Mouse (Mus musculus) left cerebral cortex, postnatal 36 days (tissue): ENCODE results near the gene Med27. TPM values are rescaled to one million over a fixed set of nuclear protein-coding genes. Genes with fewer than 3 reads are reported as not detected.
A peak's percentile ranks its signal among the peaks of the same experiment; 100 is the strongest.

ENCODE experiments used
- DNase-seq, 2 experiments: peaks; one replicate each; pipeline ENCODE4 v3.0.0; 2021 to 2022; ENCODE audit warnings: low spot score in 2 of 2, mixed read lengths in 1 of 2
- intact Hi-C: fragments of 180-260 bp; cut with DNase I; formaldehyde crosslinking; loops from one replicate; pipeline ENCODE4 v1.15.1; 2025
- total RNA-seq, 2 experiments: library from RNA; stranded (reverse); gene quantifications; 2 replicates each; pipeline ENCODE4 v1.2.3; 2021

The Med27 gene
- 10 to 100 TPM; 36.4 to 40.4 TPM for total RNA-seq

GRCm38 (mm10) chr2:29346629-29347271 lies at the start of gene Med27:
Med27 (plus strand) TSS chr2:29346819.
- intact Hi-C loops, result loop anchor here (5.0 kb wide), 2 partner anchors 94 to 131 kb away; partner anchors contain the start of gene Ntng2
- DNase-seq, result peak; percentile 97

GRCm38 (mm10) chr2:29309966-29310365 lies 36.7 kb upstream of the Med27 start:
- DNase-seq, result no peak
- intact Hi-C loops, result no loop called here

DNA sequence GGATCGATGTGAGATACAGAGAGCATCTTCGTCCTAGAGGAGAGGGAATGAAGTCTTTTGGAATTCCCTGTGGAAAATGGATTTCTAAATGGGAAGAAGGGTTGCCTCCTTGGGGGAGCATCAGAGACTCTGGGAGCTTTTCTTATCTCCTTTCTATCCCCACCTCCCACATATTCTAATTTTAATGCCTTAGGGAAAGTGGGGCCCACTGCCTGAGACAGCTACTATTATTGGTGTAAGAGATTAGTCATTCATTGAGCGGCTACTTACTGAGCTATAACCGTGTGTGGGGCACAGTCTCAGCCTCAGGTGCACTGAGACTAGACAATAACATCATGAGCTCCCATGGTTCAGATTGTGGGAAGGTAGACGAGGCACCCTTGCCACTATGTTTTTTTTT lies 34.6 kb upstream of the Med27 start:
- peak in 1 of 2 experiments; percentile 15 for DNase-seq
- intact Hi-C loops, result no loop called here

DNA sequence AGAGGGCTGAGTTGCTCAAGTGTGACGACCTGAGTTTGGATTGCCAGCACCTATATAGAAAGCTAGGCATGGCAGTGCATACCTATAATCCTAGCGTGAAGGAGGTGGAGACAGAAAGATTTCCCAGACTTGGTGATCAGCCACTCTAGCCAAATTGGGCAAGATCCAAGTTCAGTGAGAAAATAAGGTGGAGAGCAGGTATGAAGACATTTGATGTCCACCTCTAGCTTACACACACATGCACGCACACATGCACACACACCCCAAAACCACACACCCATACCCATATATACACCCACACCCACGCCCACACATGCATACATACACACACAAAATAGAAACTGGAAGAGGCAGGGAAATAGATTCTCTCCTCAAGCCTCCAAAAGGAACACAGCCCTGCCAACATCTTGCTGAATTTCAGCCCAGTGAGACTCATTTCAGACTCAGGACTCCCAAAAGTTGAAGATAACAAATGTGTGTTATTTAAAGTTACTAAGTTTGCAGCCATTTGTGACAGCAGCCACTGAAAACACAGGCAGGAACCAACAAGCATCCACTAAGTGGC lies 28.6 kb upstream of the Med27 start:
- DNase-seq, result peak; percentile 31 to 60
- intact Hi-C loops, result no loop called here

DNA sequence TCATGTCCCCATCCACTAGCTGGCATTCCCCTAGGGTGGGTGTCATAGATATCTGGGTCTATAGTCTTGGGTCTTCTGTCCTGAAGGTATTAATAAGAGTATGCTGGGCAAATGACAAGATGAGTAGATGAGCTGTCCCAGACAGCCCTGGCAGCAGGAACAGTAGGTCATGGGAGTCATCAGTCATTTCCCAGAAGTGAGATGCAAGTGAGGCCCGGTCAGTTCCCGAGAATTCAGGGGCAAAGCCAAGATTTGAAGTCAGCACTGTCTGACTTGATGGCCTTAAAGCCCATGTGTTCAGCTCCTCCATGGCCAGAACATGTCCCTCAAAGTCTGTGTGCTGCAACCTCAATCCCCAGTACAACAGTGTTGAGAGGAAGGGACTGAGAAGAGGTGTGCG lies 28.0 kb upstream of the Med27 start:
- intact Hi-C loops, result no loop called here
- DNase-seq, result no peak

DNA sequence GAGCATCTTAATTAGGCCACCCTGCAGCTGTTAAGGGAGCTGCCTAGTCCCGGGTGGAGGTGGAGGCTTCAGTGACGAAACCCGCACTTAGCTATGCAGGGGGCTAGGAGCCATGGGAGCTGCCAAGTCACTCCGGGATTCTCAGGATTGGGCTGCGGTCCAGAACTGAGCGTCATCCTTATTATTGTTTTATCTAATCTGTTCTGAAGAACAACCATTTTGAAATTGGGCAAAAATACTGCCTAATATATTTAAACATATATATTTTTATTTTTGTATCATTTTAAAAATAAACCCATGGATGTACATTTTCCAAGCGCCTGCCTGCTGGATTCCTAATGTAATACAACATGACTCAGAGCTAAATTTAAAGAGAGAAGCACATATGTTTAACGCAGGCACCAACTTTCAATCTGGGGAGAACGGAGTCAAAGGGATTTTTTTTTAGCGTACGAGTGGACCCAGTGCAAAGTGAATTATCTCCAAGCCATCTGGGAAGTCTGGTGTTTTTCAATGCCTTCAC lies 26.3 kb upstream of the Med27 start:
- intact Hi-C loops, result no loop called here
- DNase-seq, result peak; percentile 57 to 67

DNA sequence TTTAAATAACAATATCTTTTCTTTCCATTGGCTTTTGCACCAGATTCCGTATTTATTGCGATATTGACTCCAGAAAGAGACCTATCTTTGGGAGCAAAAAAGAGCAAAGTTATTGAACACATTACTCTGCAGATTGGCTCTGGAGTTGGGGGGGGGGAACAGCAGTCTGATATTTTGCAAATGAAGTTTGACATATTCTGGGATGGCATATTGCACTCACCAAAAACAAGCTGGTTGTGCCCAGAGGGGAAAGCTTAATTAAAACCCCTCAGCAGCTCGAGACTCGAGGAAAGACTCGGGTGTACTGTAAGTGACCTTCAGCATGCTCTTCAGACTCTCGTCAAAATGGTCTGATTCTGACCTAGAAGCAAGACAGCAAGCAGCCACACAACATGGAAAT lies 25.8 kb upstream of the Med27 start:
- intact Hi-C loops, result no loop called here
- DNase-seq, result no peak

GRCm38 (mm10) chr2:29324456-29324855 lies 22.2 kb upstream of the Med27 start:
- no peak for DNase-seq
- intact Hi-C loops, result no loop called here

GRCm38 (mm10) chr2:29330471-29330870 lies 16.1 kb upstream of the Med27 start:
- intact Hi-C loops, result no loop called here
- no peak for DNase-seq

DNA sequence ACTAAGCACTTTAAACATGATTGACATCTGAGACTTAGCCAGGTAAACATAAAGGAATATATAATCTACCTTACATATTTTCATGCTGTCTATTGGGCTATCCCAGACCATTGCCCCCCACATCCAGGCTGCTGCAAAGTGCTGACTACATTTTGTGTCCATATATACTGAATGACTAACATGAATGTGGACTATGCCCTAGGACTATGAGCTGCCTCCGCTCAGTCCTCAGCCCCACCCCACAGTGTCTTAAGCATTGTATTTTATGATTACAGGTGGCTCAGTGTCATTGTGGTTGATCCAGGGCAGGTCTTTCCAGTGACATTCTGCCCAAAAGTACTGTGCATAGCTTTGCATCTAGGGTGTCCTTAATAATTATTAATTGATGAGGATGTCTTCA lies 8.2 kb upstream of the Med27 start:
- intact Hi-C loops, result no loop called here
- DNase-seq, result no peak

DNA sequence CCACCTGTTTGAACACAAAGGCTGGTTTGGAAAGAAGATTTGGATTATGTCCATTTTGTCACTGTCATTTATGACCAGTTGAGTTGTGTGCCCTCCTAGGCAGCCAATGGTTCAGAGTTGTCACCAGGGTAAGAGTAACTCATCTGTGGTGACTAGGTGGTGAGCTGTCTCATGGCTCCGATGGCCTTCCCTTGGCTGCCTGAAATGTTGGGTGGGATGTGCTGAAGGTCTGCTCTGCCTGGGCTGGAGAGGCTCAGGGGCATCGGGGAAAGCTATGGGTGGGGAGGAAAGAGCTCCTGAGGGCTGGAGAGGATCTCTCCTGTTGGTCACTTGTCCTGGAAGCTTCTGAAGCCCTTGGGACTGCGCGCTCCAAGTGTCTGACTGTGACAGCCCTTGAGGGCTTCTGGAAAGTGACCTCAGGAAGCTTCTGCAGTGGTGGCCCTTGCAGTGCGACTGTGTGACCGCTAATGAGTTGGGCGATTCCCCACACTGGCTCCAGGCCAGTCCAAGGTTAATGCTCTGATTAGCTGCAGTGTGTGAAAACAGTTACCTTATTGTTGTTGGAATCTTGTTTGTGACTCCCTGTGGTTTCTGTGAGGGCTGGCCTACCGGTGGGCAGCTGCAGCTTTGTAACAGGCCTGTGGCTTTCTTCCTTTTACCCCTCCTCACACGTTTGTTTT lies 12.2 kb downstream of the Med27 start:
- intact Hi-C loops, result no loop called here
- DNase-seq, result no peak

DNA sequence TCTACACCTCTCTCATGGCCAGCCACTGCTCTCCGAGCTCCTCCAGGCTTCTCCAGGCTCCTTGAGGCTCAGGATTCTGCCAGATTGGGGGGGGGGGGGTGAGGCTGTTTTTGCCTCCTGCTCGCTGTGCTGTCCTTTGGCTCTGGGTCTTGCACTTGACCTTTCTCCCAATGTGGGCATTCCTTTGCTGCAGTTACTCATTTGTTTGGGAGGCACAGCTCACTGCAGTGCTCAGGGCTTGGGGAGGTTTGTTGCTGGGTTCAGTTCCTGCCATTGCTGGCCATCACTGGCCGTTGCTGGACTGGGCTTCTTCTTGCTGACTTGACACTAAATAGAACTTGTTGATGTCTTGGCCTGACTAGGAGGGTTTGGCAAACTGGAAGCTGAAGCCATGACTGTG lies 14.3 kb downstream of the Med27 start:
- intact Hi-C loops, result no loop called here
- DNase-seq, result no peak

GRCm38 (mm10) chr2:29365000-29365695 lies 18.5 kb downstream of the Med27 start:
- intact Hi-C loops, result no loop called here
- DNase-seq, result no peak

DNA sequence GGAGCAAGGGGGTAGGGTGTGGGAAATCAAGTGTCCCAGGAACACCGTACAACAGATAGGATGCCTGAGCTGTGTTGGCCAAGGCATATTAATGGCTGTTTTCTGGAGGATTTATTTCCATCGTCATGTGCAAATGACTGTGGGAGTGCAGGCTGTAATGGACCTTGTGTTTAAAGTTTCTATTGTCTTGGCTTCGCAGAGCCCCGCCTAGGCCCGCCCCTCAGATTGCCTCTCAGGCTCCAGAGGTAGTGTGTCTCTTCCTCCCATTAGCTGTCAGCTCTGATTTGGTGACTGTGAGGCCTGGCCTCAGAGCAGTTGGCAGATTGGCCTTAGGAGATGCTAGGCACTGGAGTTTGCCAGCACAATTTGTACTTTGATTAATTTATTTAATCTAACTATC lies 22.1 kb downstream of the Med27 start:
- no peak for DNase-seq
- intact Hi-C loops, result no loop called here

GRCm38 (mm10) chr2:29372176-29372575 lies 25.6 kb downstream of the Med27 start:
- intact Hi-C loops, result no loop called here
- DNase-seq, result no peak

DNA sequence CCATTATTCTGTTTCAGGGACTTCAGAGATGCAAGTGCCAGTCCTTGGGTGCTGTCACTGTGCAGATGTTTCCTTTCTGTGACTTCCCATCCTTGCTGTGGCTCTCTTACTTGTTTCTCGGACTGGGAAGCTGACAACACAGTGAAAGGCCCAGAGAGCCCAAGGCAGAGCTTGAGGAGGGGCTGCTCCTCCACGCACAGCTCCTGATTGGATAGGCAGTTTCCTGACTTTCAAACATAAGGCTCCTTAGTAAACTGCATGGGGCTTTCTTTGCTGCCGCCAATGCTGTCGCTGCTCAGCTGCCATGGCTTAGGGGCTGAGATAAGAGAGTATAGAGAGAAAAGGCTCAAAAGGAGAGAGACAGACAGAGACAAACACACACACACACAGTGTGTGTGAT lies 35.1 kb downstream of the Med27 start:
- DNase-seq, result no peak
- intact Hi-C loops, result no loop called here

- intact Hi-C loops, result no loop called here
- DNase-seq, result no peak
Observed at GRCm38 (mm10) chr2:29382583-29382982, 36.0 kb downstream of the Med27 start.

DNA sequence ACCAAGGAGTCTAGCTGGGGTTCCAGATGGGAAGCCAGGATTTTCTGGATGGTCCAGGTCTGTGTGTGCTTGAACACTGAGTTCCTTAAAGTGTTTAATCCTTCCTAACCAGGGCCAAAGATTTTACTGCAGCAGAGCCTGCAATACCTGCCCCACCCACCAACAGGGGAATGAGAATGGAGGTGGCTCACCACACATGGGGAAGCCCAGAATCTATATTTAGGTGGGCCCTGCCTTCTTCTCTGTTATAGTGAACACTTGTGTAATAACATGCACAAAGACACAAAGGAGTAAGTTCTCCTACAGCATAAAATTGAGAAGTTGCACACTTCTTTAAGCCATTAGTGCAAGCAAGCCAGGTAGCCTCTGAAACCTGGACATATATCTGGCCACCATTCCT lies 36.5 kb downstream of the Med27 start:
- no peak for DNase-seq

GRCm38 (mm10) chr2:29385405-29385804 lies 38.8 kb downstream of the Med27 start:
- peak in 1 of 2 experiments; percentile 26 for DNase-seq

More for the DNA sequence above, 36.5 kb downstream of the Med27 start:
- intact Hi-C loops, result no loop called here

DNA sequence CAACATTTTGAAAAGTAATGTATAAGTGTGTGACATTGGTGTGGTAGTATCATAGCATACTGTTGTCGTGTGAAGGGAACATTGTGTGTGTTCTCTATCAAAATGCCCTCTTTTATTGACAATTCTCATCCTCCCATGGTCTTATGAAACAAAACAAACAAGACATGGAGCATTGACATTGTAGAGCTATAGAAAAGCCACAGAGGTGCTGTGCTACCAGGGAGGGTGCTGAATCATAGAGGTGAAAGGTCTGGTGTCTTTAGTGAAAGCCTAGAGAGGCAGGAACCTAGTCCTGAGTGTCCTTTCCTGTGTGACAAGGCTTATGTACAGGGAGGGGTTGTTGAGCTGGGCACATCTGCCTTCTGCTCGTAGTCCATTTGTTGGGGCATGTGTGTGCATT lies 40.6 kb downstream of the Med27 start:
- intact Hi-C loops, result loop anchor here (5.0 kb wide), 1 partner anchor 175 kb away; no protein-coding TSS in a partner anchor
- no peak for DNase-seq

More at GRCm38 (mm10) chr2:29385405-29385804, 38.8 kb downstream of the Med27 start:
- intact Hi-C loops, result loop anchor here (5.0 kb wide), 1 partner anchor 177 kb away; no protein-coding TSS in a partner anchor
